Mouse (Mus musculus) monocyte, adult 2 months (primary cell): ENCODE data around the gene Mef2d.
A peak's percentile ranks its signal among the peaks of the same experiment; 100 is the strongest.

Source experiments
- DNase-seq, 2 experiments: peaks; one replicate each; pipeline ENCODE4 v3.0.0; 2022; ENCODE audit warnings: low spot score in 2 of 2, low read depth in 1 of 2

Gene Mef2d

GRCm38 (mm10) chr3:88136945-88137494, 5.2 kb upstream of the Mef2d start:
- DNase-seq, result no peak

- DNase-seq, result no peak
Observed at GRCm38 (mm10) chr3:88137821-88138220, 4.4 kb upstream of the Mef2d start.

GRCm38 (mm10) chr3:88138336-88139242, 3.6 kb upstream of the Mef2d start:
- DNase-seq, result peak; percentile 87 to 90

- no peak for DNase-seq
Observed at GRCm38 (mm10) chr3:88139243-88140177, 2.7 kb upstream of the Mef2d start.

GRCm38 (mm10) chr3:88140178-88140902, 1.8 kb upstream of the Mef2d start:
- DNase-seq, result no peak

- DNase-seq, result no peak
Observed at GRCm38 (mm10) chr3:88140903-88141430, 1.2 kb upstream of the Mef2d start.

GRCm38 (mm10) chr3:88141439-88141786, 759 bp upstream of the Mef2d start:
- no peak for DNase-seq

- DNase-seq, result no peak
Observed at GRCm38 (mm10) chr3:88142546-88142915, 359 bp downstream of the Mef2d start.

GRCm38 (mm10) chr3:88142916-88143771, 972 bp downstream of the Mef2d start:
- peak in 1 of 2 experiments; percentile 58 for DNase-seq

GRCm38 (mm10) chr3:88143961-88144486, 1.9 kb downstream of the Mef2d start:
- DNase-seq, result no peak

GRCm38 (mm10) chr3:88144648-88145410, 2.7 kb downstream of the Mef2d start:
- DNase-seq, result no peak

GRCm38 (mm10) chr3:88145411-88145782, 3.2 kb downstream of the Mef2d start:
- no peak for DNase-seq

GRCm38 (mm10) chr3:88145952-88146351, 3.8 kb downstream of the Mef2d start:
- no peak for DNase-seq

GRCm38 (mm10) chr3:88146376-88147112, 4.4 kb downstream of the Mef2d start:
- no peak for DNase-seq

GRCm38 (mm10) chr3:88147444-88147843, 5.3 kb downstream of the Mef2d start:
- no peak for DNase-seq

- DNase-seq, result no peak
Observed at GRCm38 (mm10) chr3:88147866-88148265, 5.7 kb downstream of the Mef2d start.

- DNase-seq, result no peak
Observed at GRCm38 (mm10) chr3:88148354-88148753, 6.2 kb downstream of the Mef2d start.
